Mouse (Mus musculus) limb, embryonic 11.5 days (tissue): Measurements from ENCODE around the gene Lamc3. TPM values are rescaled to one million over a fixed set of nuclear protein-coding genes. Genes with fewer than 3 reads are reported as not detected.

ENCODE experiments used
- ATAC-seq: fragments of 200-750 bp; cut with Nextera tagmentation; 2 replicates; pipeline ENCODE4 v1.8.0; 2017; ENCODE audit warnings: low read depth; ENCODE audit not compliant: insufficient number of reproducible peaks, low FRiP score, low TSS enrichment
- DNase-seq: peaks from one replicate; pipeline ENCODE4 v3.0.0-alpha.2; 2015; ENCODE audit warnings: low spot score
- H3K27ac ChIP-seq: fragments of 300-500 bp; sonication (generic); replicated peaks from 2 replicates; pipeline ENCODE4 v1.5.1; 2014; ENCODE audit warnings: low read depth, mild to moderate bottlenecking, low read length
- H3K27me3 ChIP-seq: fragments of 300-500 bp; sonication (generic); 2 replicates; pipeline ENCODE4 v1.6.1; 2014; ENCODE audit warnings: mild to moderate bottlenecking, low read length, mixed read lengths; ENCODE audit not compliant: control insufficient read depth, insufficient read depth
- H3K36me3 ChIP-seq: fragments of 300-500 bp; sonication (generic); 2 replicates; pipeline ENCODE4 v1.6.1; 2014; ENCODE audit warnings: mild to moderate bottlenecking, low read length, moderate library complexity, mixed read lengths; ENCODE audit not compliant: control insufficient read depth, insufficient read depth
- H3K4me1 ChIP-seq: fragments of 300-500 bp; sonication (generic); 2 replicates; pipeline ENCODE4 v1.6.1; 2014; ENCODE audit warnings: low read length, mixed read lengths; ENCODE audit not compliant: control insufficient read depth, insufficient read depth
- H3K4me2 ChIP-seq: fragments of 300-500 bp; sonication (generic); 2 replicates; pipeline ENCODE4 v1.6.1; 2014; ENCODE audit warnings: low read depth, mild to moderate bottlenecking, moderate library complexity; ENCODE audit not compliant: severe bottlenecking
- H3K4me3 ChIP-seq: fragments of 300-500 bp; sonication (generic); 2 replicates; pipeline ENCODE4 v1.5.1; 2014; ENCODE audit warnings: low read depth, low read length
- H3K9ac ChIP-seq: fragments of 300-500 bp; sonication (generic); 2 replicates; pipeline ENCODE4 v1.6.1; 2014; ENCODE audit warnings: mild to moderate bottlenecking, low read length
- H3K9me3 ChIP-seq: fragments of 300-500 bp; sonication (generic); 2 replicates; pipeline ENCODE4 v1.6.1; 2016; ENCODE audit warnings: low read length; ENCODE audit not compliant: control insufficient read depth
- WGBS: fragments of 180-500 bp; shearing (Covaris S2); extraction: QIAGEN DNeasy Blood & Tissue Kit; methylation state at CpG from one replicate; pipeline ENCODE4 v1.1.7; 2014; 5-methylcytosine and 5-hydroxymethylcytosine counted together
- polyA plus RNA-seq: library from polyadenylated mRNA; unstranded; fragments of >200 nt; fragmentation: Nextera tagmentation; extraction: Ambion mirVana; gene quantifications from 2 replicates; pipeline ENCODE4 v1.2.1, GENCODE M21; 2014

Lamc3 gene
- polyA plus RNA-seq, 1 experiment from 2014 or later, result 0.13 TPM

DNA sequence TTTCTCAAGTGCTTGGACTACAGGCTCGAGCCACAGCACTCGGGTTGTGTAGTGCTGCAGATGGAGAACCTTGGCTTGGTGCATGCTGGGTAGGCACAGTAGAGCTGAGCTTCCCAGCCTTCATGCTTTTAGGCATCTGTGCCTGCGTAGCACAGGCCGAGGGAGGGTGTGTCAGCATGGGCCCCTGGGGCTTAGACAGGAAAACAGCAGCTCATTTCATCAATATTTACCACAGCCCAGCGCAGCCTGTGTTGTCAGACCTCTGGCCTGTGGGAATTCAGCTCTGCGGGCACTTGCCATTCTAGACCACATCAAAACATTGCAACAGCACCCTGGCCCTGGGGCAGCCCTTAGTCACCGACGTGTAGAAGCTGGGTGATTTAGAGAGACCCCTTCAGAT is 31.1 kb upstream of the Lamc3 start:
- no peak overlapping the region for H3K27ac ChIP-seq
- no peaks in the 10 kb centered on the region for H3K36me3 ChIP-seq
- peaks cover 25% of the 10 kb centered on the region for H3K4me1 ChIP-seq
- no peak for ATAC-seq
- H3K9ac ChIP-seq, result no peak overlapping the region
- no peak overlapping the region for H3K4me3 ChIP-seq
- no peak for DNase-seq
- H3K27me3 ChIP-seq, result no peaks in the 10 kb centered on the region
- 78% methylated on average over 8 of the region's 8 CpGs for WGBS
- H3K4me2 ChIP-seq, result no peak overlapping the region
- H3K9me3 ChIP-seq, result no peaks in the 10 kb centered on the region

DNA sequence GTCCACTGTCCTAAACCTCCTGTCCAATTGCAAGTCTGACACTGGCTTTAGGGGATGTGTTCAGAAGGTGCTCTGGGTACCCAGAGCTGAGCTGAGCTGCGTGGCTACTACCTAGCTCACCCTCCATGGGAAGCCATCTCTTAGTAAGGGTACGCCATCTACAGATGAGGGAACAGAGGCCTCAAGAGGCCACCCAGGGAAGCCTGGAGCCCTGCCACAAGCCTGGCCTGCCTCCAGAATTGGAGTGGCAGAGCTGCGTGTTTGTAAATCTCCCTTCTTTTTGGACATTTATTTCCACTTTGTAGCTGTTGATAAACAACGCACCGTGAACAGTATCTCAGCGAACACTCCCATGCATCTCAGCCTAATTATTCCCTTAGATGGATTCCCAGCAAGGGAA is 29.9 kb upstream of the Lamc3 start:
- no peak for DNase-seq
- Histone ChIP-seq H3K27ac (no peak overlapping the region), H3K4me2 (no peak overlapping the region), H3K36me3 (no peaks in the 10 kb centered on the region), H3K27me3 (no peaks in the 10 kb centered on the region), H3K9ac (no peak overlapping the region), H3K4me3 (no peak overlapping the region), H3K9me3 (no peaks in the 10 kb centered on the region), H3K4me1 (peaks cover 25% of the 10 kb centered on the region)
- 75% methylated on average over 6 of the region's 6 CpGs for WGBS
- ATAC-seq, result no peak

DNA sequence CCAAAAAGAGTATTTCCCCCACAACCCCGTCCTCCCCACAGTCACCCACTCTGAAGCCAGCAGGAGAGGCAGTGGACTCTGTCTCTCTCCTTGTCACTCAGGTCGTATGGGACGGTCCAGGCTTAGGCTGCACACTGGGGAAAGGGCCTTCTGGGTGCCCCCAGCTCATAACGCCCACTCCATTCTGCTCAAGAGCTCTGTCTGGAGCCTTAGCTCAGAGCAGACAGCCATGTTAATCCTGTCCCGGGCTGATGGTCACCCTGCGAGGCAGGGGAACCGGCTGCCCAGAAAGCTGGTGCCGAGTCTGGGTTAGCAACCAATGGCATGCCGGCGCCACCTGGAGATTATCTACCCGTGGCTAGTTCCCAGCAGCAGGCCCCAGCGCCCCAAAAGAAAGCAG is 28.6 kb upstream of the Lamc3 start:
- no peak overlapping the region for H3K4me3 ChIP-seq
- DNase-seq (no peak), ATAC-seq (no peak)
- H3K27ac ChIP-seq, result no peak overlapping the region
- no peaks in the 10 kb centered on the region for H3K9me3 ChIP-seq
- WGBS, result 18% methylated on average over 12 of the region's 12 CpGs
- peaks cover 25% of the 10 kb centered on the region for H3K4me1 ChIP-seq
- H3K27me3 ChIP-seq, result no peaks in the 10 kb centered on the region
- no peak overlapping the region for H3K4me2 ChIP-seq
- no peaks in the 10 kb centered on the region for H3K36me3 ChIP-seq
- no peak overlapping the region for H3K9ac ChIP-seq

GRCm38 (mm10) chr2:31862919-31863318 is 24.2 kb upstream of the Lamc3 start:
- Histone ChIP-seq H3K4me1 (peaks cover 25% of the 10 kb centered on the region), H3K27ac (no peak overlapping the region), H3K4me2 (no peak overlapping the region), H3K36me3 (no peaks in the 10 kb centered on the region), H3K9ac (no peak overlapping the region), H3K9me3 (no peaks in the 10 kb centered on the region), H3K27me3 (no peaks in the 10 kb centered on the region), H3K4me3 (no peak overlapping the region)
- 67% methylated on average over 1 of the region's 1 CpGs for WGBS
- ATAC-seq, result no peak
- no peak for DNase-seq

DNA sequence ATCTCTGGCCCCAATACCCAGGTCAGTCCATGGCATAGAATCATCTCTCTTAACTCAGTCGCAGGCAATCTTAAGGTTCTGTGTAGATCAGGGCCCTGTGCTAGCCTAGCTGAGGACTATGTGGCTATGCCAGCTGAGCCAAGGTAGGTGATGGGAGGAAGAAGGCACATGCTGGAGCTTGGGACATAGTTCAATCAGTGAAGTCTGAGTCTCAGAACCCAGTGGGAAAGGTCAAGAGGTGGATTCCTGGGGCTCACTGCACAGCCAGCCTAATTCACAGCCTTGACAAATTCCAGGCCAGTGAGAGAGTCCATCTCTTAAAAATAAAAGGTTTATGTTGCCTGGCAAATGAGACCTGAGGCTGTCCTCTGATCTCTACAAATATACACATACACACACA is 23.3 kb upstream of the Lamc3 start:
- DNase-seq (no peak), ATAC-seq (no peak)
- Histone ChIP-seq H3K9me3 (no peaks in the 10 kb centered on the region), H3K36me3 (no peaks in the 10 kb centered on the region), H3K27ac (no peak overlapping the region), H3K4me2 (no peak overlapping the region), H3K9ac (no peak overlapping the region), H3K27me3 (no peaks in the 10 kb centered on the region), H3K4me1 (peaks cover 18% of the 10 kb centered on the region), H3K4me3 (no peak overlapping the region)
- 82% methylated on average over 1 of the region's 1 CpGs for WGBS

- no peaks in the 10 kb centered on the region for H3K9me3 ChIP-seq
- no peaks in the 10 kb centered on the region for H3K36me3 ChIP-seq
- no peak overlapping the region for H3K4me2 ChIP-seq
- H3K27me3 ChIP-seq, result no peaks in the 10 kb centered on the region
- ATAC-seq (no peak), DNase-seq (no peak)
- H3K4me1 ChIP-seq, result peaks cover 7% of the 10 kb centered on the region
- WGBS, result 90% methylated on average over 9 of the region's 9 CpGs
- no peak overlapping the region for H3K27ac ChIP-seq
- no peak overlapping the region for H3K9ac ChIP-seq
- no peak overlapping the region for H3K4me3 ChIP-seq
These were observed 22.2 kb upstream of the Lamc3 start for GRCm38 (mm10) chr2:31864891-31865290.

- Histone ChIP-seq H3K9me3 (no peaks in the 10 kb centered on the region), H3K4me2 (no peak overlapping the region), H3K27me3 (no peaks in the 10 kb centered on the region), H3K9ac (peak overlapping the region; percentile 22; the same call in 1 of the 2 replicates), H3K4me1 (peaks cover 3% of the 10 kb centered on the region; the same call in 1 of the 2 replicates), H3K27ac (no peak overlapping the region), H3K4me3 (no peak overlapping the region), H3K36me3 (no peaks in the 10 kb centered on the region)
- DNase-seq (no peak), ATAC-seq (no peak)
- whole genome bisulfite sequencing, result 64% methylated on average over 4 of the region's 4 CpGs
These were observed 21.8 kb upstream of the Lamc3 start for GRCm38 (mm10) chr2:31865322-31865721.

GRCm38 (mm10) chr2:31865794-31866193 is 21.3 kb upstream of the Lamc3 start:
- Histone ChIP-seq H3K9ac (peak overlapping the region; percentile 22; the same call in 1 of the 2 replicates), H3K27ac (no peak overlapping the region), H3K4me3 (no peak overlapping the region), H3K9me3 (no peaks in the 10 kb centered on the region), H3K27me3 (no peaks in the 10 kb centered on the region), H3K4me2 (no peak overlapping the region), H3K4me1 (peaks cover 3% of the 10 kb centered on the region; the same call in 1 of the 2 replicates), H3K36me3 (no peaks in the 10 kb centered on the region)
- ATAC-seq, result no peak
- no peak for DNase-seq
- WGBS, result 20% methylated on average over 2 of the region's 2 CpGs

- WGBS, result 85% methylated on average over 8 of the region's 8 CpGs
- Histone ChIP-seq H3K4me1 (peaks cover 3% of the 10 kb centered on the region; the same call in 1 of the 2 replicates), H3K4me2 (no peak overlapping the region), H3K9me3 (no peaks in the 10 kb centered on the region), H3K36me3 (no peaks in the 10 kb centered on the region), H3K27me3 (no peaks in the 10 kb centered on the region), H3K9ac (no peak overlapping the region), H3K27ac (no peak overlapping the region), H3K4me3 (no peak overlapping the region)
- no peak for DNase-seq
- ATAC-seq, result no peak
These were observed 19.1 kb upstream of the Lamc3 start for GRCm38 (mm10) chr2:31867773-31868537.
